Mouse (Mus musculus): ENCODE measurements around the gene Pmis2.

Pmis2 gene

DNA sequence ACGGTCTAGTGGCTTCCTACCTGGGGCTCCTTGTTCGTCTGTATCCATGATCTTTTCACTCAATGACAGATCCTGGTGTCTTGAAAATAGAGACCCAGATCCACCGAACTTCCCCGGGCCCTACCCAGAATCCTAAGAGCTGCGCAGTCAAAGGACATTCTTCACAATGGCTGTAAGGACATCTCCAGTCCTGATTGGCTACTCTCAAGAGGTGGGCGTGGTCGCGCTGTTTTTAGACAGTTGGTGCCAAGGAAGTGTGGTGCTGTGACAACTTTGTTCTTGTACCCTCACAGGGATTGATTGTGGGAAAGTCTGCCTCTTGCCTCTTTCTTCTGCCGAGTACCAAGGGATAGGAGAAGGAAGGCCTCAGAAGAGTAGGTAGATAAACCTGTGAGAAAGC, at the start of gene Pmis2:
Gene Pmis2 (minus strand): TSS at position 126 of the 400 bp plus-strand sequence.
- peak within 1 kb of the TSS; percentile 47 for H3K4me3 ChIP-seq (replicated peaks; ENCODE audit: low read length)
- H3K4me1 ChIP-seq (replicated peaks; ENCODE audit: low read depth, low read length): peaks cover 14% of the 10 kb centered on the region
- TF ChIP-seq CTCF (conservative IDR thresholded peaks at IDR 0.05; ENCODE audit: low read length): no peak
- H3K9me3 ChIP-seq (ENCODE audit: low read length): no peaks in the 10 kb centered on the region
- H3K27me3 ChIP-seq (ENCODE audit: insufficient read depth, low read length): peaks cover 9% of the 10 kb centered on the region; the same call in 1 of the 2 replicates
- no peaks in the 10 kb centered on the region for H3K36me3 ChIP-seq (ENCODE audit: insufficient read depth, low read length)

- Histone ChIP-seq H3K4me3 (replicated peaks; ENCODE audit: low read length) (no peak overlapping the region), H3K9me3 (ENCODE audit: low read length) (no peaks in the 10 kb centered on the region), H3K36me3 (ENCODE audit: insufficient read depth, low read length) (no peaks in the 10 kb centered on the region; the same call in 1 of the 2 replicates), H3K27me3 (ENCODE audit: insufficient read depth, low read length) (peaks cover 50% of the 10 kb centered on the region), H3K4me1 (replicated peaks; ENCODE audit: low read depth, low read length) (peaks cover 31% of the 10 kb centered on the region)
- no peak for TF ChIP-seq POU5F1 (IDR thresholded peaks at IDR 0.05; ENCODE audit: borderline replicate concordance, low read length)
- TF ChIP-seq CTCF (conservative IDR thresholded peaks at IDR 0.05; ENCODE audit: low read length): no peak
- no peak for TF ChIP-seq NANOG (IDR thresholded peaks at IDR 0.05; ENCODE audit: borderline replicate concordance, low read length)
Observed at GRCm38 (mm10) chr7:30719669-30720068, 48.3 kb upstream of the Pmis2 start.

DNA sequence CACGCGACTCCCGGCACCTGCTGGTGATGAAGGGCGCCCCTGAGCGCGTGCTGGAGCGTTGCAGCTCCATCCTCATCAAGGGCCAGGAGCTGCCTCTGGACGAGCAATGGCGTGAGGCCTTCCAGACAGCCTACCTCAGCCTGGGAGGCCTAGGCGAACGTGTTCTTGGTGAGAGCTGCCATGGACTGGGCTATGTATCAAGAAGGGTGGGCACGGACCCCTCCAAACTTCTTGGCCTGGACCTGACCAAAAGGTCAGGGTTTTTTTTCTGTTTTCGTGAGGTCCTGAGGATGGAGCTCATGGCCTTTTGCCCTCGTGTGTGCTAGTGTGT, 46.3 kb upstream of the Pmis2 start:
- no peaks in the 10 kb centered on the region for H3K9me3 ChIP-seq (ENCODE audit: low read length)
- H3K27me3 ChIP-seq (ENCODE audit: insufficient read depth, low read length): peaks cover 65% of the 10 kb centered on the region
- peaks cover 28% of the 10 kb centered on the region for H3K4me1 ChIP-seq (replicated peaks; ENCODE audit: low read depth, low read length)
- H3K36me3 ChIP-seq (ENCODE audit: insufficient read depth, low read length): no peaks in the 10 kb centered on the region
- TF ChIP-seq NANOG (IDR thresholded peaks at IDR 0.05; ENCODE audit: borderline replicate concordance, low read length) (no peak), CTCF (conservative IDR thresholded peaks at IDR 0.05; ENCODE audit: low read length) (no peak)
- peak overlapping the region; percentile 83 for H3K4me3 ChIP-seq (replicated peaks; ENCODE audit: low read length)

GRCm38 (mm10) chr7:30717006-30717715, 45.8 kb upstream of the Pmis2 start:
- no peaks in the 10 kb centered on the region for H3K36me3 ChIP-seq (ENCODE audit: insufficient read depth, low read length)
- H3K9me3 ChIP-seq (ENCODE audit: low read length): no peaks in the 10 kb centered on the region
- no peak for TF ChIP-seq CTCF (conservative IDR thresholded peaks at IDR 0.05; ENCODE audit: low read length)
- no peak for TF ChIP-seq POU5F1 (IDR thresholded peaks at IDR 0.05; ENCODE audit: borderline replicate concordance, low read length)
- no peak for TF ChIP-seq NANOG (IDR thresholded peaks at IDR 0.05; ENCODE audit: borderline replicate concordance, low read length)
- H3K27me3 ChIP-seq (ENCODE audit: insufficient read depth, low read length): peaks cover 68% of the 10 kb centered on the region
- H3K4me1 ChIP-seq (replicated peaks; ENCODE audit: low read depth, low read length): peaks cover 31% of the 10 kb centered on the region
- H3K4me3 ChIP-seq (replicated peaks; ENCODE audit: low read length): peak overlapping the region; percentile 83

- Histone ChIP-seq H3K9me3 (ENCODE audit: low read length) (no peaks in the 10 kb centered on the region), H3K4me1 (replicated peaks; ENCODE audit: low read depth, low read length) (peaks cover 24% of the 10 kb centered on the region), H3K4me3 (replicated peaks; ENCODE audit: low read length) (no peak within 1 kb of the TSS), H3K36me3 (ENCODE audit: insufficient read depth, low read length) (no peaks in the 10 kb centered on the region), H3K27me3 (ENCODE audit: insufficient read depth, low read length) (peaks cover 65% of the 10 kb centered on the region)
- no peak for TF ChIP-seq POU5F1 (IDR thresholded peaks at IDR 0.05; ENCODE audit: borderline replicate concordance, low read length)
- TF ChIP-seq CTCF (conservative IDR thresholded peaks at IDR 0.05; ENCODE audit: low read length): no peak
- TF ChIP-seq NANOG (IDR thresholded peaks at IDR 0.05; ENCODE audit: borderline replicate concordance, low read length): no peak
Observed at GRCm38 (mm10) chr7:30711942-30712341, 40.5 kb upstream of the Pmis2 start, which contains the start of gene Atp4a. Gene Atp4a (plus strand): TSS chr7:30712209.

- TF ChIP-seq POU5F1 (IDR thresholded peaks at IDR 0.05; ENCODE audit: borderline replicate concordance, low read length) (no peak), NANOG (IDR thresholded peaks at IDR 0.05; ENCODE audit: borderline replicate concordance, low read length) (no peak), CTCF (conservative IDR thresholded peaks at IDR 0.05; ENCODE audit: low read length) (no peak)
- Histone ChIP-seq H3K4me3 (replicated peaks; ENCODE audit: low read length) (no peak overlapping the region), H3K4me1 (replicated peaks; ENCODE audit: low read depth, low read length) (peaks cover 5% of the 10 kb centered on the region; the same call in 1 of the 2 replicates), H3K36me3 (ENCODE audit: insufficient read depth, low read length) (no peaks in the 10 kb centered on the region), H3K9me3 (ENCODE audit: low read length) (no peaks in the 10 kb centered on the region), H3K27me3 (ENCODE audit: insufficient read depth, low read length) (peaks cover 25% of the 10 kb centered on the region)
Observed at GRCm38 (mm10) chr7:30707441-30707840, 36.0 kb upstream of the Pmis2 start.

GRCm38 (mm10) chr7:30706214-30706882, 34.9 kb upstream of the Pmis2 start:
- Histone ChIP-seq H3K27me3 (ENCODE audit: insufficient read depth, low read length) (peaks cover 15% of the 10 kb centered on the region), H3K36me3 (ENCODE audit: insufficient read depth, low read length) (no peaks in the 10 kb centered on the region), H3K4me1 (replicated peaks; ENCODE audit: low read depth, low read length) (no peaks in the 10 kb centered on the region), H3K9me3 (ENCODE audit: low read length) (no peaks in the 10 kb centered on the region), H3K4me3 (replicated peaks; ENCODE audit: low read length) (no peak overlapping the region)
- TF ChIP-seq CTCF (conservative IDR thresholded peaks at IDR 0.05; ENCODE audit: low read length) (no peak), NANOG (IDR thresholded peaks at IDR 0.05; ENCODE audit: borderline replicate concordance, low read length) (no peak), POU5F1 (IDR thresholded peaks at IDR 0.05; ENCODE audit: borderline replicate concordance, low read length) (no peak)

DNA sequence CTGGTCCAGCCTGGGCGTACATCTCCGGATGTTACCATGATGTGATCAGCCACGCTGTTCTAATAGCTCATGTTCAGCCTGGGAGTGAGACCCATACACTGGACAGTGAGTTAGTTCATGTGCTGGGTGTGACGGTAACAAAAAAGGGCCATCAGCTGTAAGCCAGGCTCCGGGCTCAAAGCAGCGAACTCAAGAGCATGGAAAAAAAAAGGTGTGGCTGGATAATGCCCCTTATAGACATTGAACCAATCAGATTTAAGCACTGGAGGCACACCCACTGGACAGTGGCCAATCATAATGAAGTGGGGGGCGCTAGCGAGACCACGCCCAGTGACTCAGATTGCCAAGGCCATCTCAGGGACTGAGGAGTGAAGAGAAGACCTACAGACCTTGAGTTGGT, 27.2 kb upstream of the Pmis2 start, which contains the start of gene 2200002J24Rik:
Gene 2200002J24Rik (plus strand): TSS at position 338 of the 400 bp plus-strand sequence.
- Histone ChIP-seq H3K4me1 (replicated peaks; ENCODE audit: low read depth, low read length) (peaks cover 4% of the 10 kb centered on the region), H3K36me3 (ENCODE audit: insufficient read depth, low read length) (no peaks in the 10 kb centered on the region), H3K4me3 (replicated peaks; ENCODE audit: low read length) (no peak within 1 kb of the TSS), H3K9me3 (ENCODE audit: low read length) (no peaks in the 10 kb centered on the region), H3K27me3 (ENCODE audit: insufficient read depth, low read length) (peaks cover 10% of the 10 kb centered on the region; the same call in 1 of the 2 replicates)
- TF ChIP-seq NANOG (IDR thresholded peaks at IDR 0.05; ENCODE audit: borderline replicate concordance, low read length) (no peak), CTCF (conservative IDR thresholded peaks at IDR 0.05; ENCODE audit: low read length) (no peak), POU5F1 (IDR thresholded peaks at IDR 0.05; ENCODE audit: borderline replicate concordance, low read length) (no peak)

Measured in E14TG2a.4 (cell line).